Mouse (Mus musculus) adrenal gland, adult 18-20 months (tissue): ENCODE results near the gene Elmo1. TPM values are rescaled to one million over a fixed set of nuclear protein-coding genes. Genes with fewer than 3 reads are reported as not detected.
A peak's percentile ranks its signal among the peaks of the same experiment; 100 is the strongest.

ENCODE experiments used
- DNase-seq, 2 experiments: peaks; one replicate each; pipeline ENCODE4 v3.0.0; 2021 to 2022; ENCODE audit warnings: low spot score in 2 of 2
- long read RNA-seq, 2 experiments: library from polyadenylated mRNA; stranded (forward); transcript quantifications; one replicate each; pipeline ENCODE4 v2.0.0; 2021
- total RNA-seq, 2 experiments: library from RNA; stranded (reverse); gene quantifications; 1 replicate in 1 of 2; 2 replicates in 1 of 2; pipeline ENCODE4 v1.2.3; 2021

Elmo1 gene
- 10 to 100 TPM in 1 of 2 experiments, 1 to 10 TPM in 1; 8.9 to 14.4 TPM for total RNA-seq
- long read RNA-seq, experiment 1, full-length matches to known transcripts = 2 of 2 reads
- long read RNA-seq, experiment 1, partial matches to known transcripts = 0 of 2 reads
- long read RNA-seq, experiment 1, other reads (novel, unspliced or antisense) = 0 of 2 reads
- long read RNA-seq, experiment 2, full-length matches to known transcripts = 1 of 5 reads
- long read RNA-seq, experiment 2, partial matches to known transcripts = 1 of 5 reads
- long read RNA-seq, experiment 2, other reads (novel, unspliced or antisense) = 3 of 5 reads

GRCm38 (mm10) chr13:20090133-20090710, at the start of gene Elmo1:
Gene Elmo1, plus strand, starts transcription at chr13:20090596.
- no peak for DNase-seq

GRCm38 (mm10) chr13:20041169-20041830, 49.1 kb upstream of the Elmo1 start:
- no peak for DNase-seq

- DNase-seq = no peak
Observed at GRCm38 (mm10) chr13:20042856-20043255, 47.5 kb upstream of the Elmo1 start.

- no peak for DNase-seq
Observed at GRCm38 (mm10) chr13:20045350-20045749, 45.0 kb upstream of the Elmo1 start.

GRCm38 (mm10) chr13:20045836-20046235, 44.6 kb upstream of the Elmo1 start:
- no peak for DNase-seq

- DNase-seq = no peak
Observed at GRCm38 (mm10) chr13:20046406-20046805, 44.0 kb upstream of the Elmo1 start.

GRCm38 (mm10) chr13:20047926-20048836, 42.2 kb upstream of the Elmo1 start:
- DNase-seq = no peak

- DNase-seq = no peak
Observed at GRCm38 (mm10) chr13:20048837-20049160, 41.6 kb upstream of the Elmo1 start.

- no peak for DNase-seq
Observed at GRCm38 (mm10) chr13:20049654-20050053, 40.7 kb upstream of the Elmo1 start.

GRCm38 (mm10) chr13:20050149-20050548, 40.2 kb upstream of the Elmo1 start:
- DNase-seq = no peak

GRCm38 (mm10) chr13:20057926-20058325, 32.5 kb upstream of the Elmo1 start:
- no peak for DNase-seq

- DNase-seq = no peak
Observed at GRCm38 (mm10) chr13:20061031-20061430, 29.4 kb upstream of the Elmo1 start.

GRCm38 (mm10) chr13:20063331-20063730, 27.1 kb upstream of the Elmo1 start:
- no peak for DNase-seq

GRCm38 (mm10) chr13:20072043-20072442, 18.4 kb upstream of the Elmo1 start:
- no peak for DNase-seq

- no peak for DNase-seq
Observed at GRCm38 (mm10) chr13:20072994-20073393, 17.4 kb upstream of the Elmo1 start.

GRCm38 (mm10) chr13:20076521-20076920, 13.9 kb upstream of the Elmo1 start:
- DNase-seq = no peak

GRCm38 (mm10) chr13:20077237-20077636, 13.2 kb upstream of the Elmo1 start:
- DNase-seq = no peak

GRCm38 (mm10) chr13:20090711-20091603, 561 bp downstream of the Elmo1 start:
- peak; percentile 66 to 68 for DNase-seq

- no peak for DNase-seq
Observed at GRCm38 (mm10) chr13:20091604-20091926, 1.2 kb downstream of the Elmo1 start.

GRCm38 (mm10) chr13:20092301-20092700, 1.9 kb downstream of the Elmo1 start:
- DNase-seq = no peak
